Mouse (Mus musculus) CH12.LX (cell line): ENCODE measurements around the gene Sema6d.

ENCODE experiments used
- EP300 ChIP-seq: IDR thresholded peaks from 2 replicates; pipeline ENCODE4 v1.6.1; 2011; ENCODE audit warnings: low read length, improper control_type of control experiment
- TBP ChIP-seq: conservative IDR thresholded peaks from 2 replicates; pipeline ENCODE4 v1.6.1; 2011; ENCODE audit warnings: low read depth, low read length, improper control_type of control experiment

- TF ChIP-seq EP300 (no peak), TBP (no peak)
Measured at GRCm38 (mm10) chr2:124599014-124599413, 509.2 kb downstream of the Sema6d start.
